18 mouse cellular contexts compared by ENCODE assay signal in genomic region chr19:38433381-38433780, GRCm38 (mm10). TPM values are rescaled to one million over a fixed set of nuclear protein-coding genes. Genes with fewer than 3 reads are reported as not detected.
A peak's percentile ranks its signal among the peaks of the same experiment; 100 is the strongest.
DNase-seq lines count a peak whose midpoint lies in the region; ATAC-seq and TF ChIP-seq lines count a peak whose summit lies in the region.
"Had no signal": no experiment of that assay in that cellular context is flagged by ENCODE, and none has a peak within 500 bp of the region (broad histone marks: within the 10 kb centered on the region; RNA-seq: fewer than 3 reads in every experiment).

No protein-coding gene starts in this region.

- ATAC-seq in lung, postnatal 0 days = no peak
- ATAC-seq: forebrain, embryonic 15.5 days; inflammation-experienced regulatory T-cells, adult 6 months had no signal

- no peaks in the 10 kb centered on the region for H3K36me3 ChIP-seq in lung, postnatal 0 days (ENCODE audit: insufficient read depth, low read length)
- H3K36me3 ChIP-seq: embryonic facial prominence, embryonic 10.5 days; forebrain, embryonic 15.5 days; heart, embryonic 15.5 days; stomach, embryonic 15.5 days had no signal

- H3K4me3 ChIP-seq in lung, postnatal 0 days (ENCODE audit: low read depth, low read length) = no peak overlapping the region
- H3K4me3 ChIP-seq: embryonic facial prominence, embryonic 10.5 days; forebrain, embryonic 15.5 days; heart, embryonic 15.5 days; megakaryocyte, embryonic 14.5 days; stomach, embryonic 15.5 days had no signal

- no peaks in the 10 kb centered on the region for H3K27me3 ChIP-seq in lung, postnatal 0 days (replicated peaks; ENCODE audit: insufficient read depth, low read length)
- H3K27me3 ChIP-seq: forebrain, embryonic 15.5 days; heart, embryonic 15.5 days; megakaryocyte, embryonic 14.5 days; stomach, embryonic 15.5 days had no signal

- no peak overlapping the region for H3K9ac ChIP-seq in lung, postnatal 0 days (replicated peaks; ENCODE audit: low read depth)
- H3K9ac ChIP-seq: forebrain, embryonic 15.5 days; heart, embryonic 15.5 days; stomach, embryonic 15.5 days had no signal

- H3K27ac ChIP-seq in lung, postnatal 0 days (ENCODE audit: low read length) = no peak overlapping the region
- H3K27ac ChIP-seq: embryonic facial prominence, embryonic 10.5 days; forebrain, embryonic 15.5 days; heart, embryonic 15.5 days; stomach, embryonic 15.5 days had no signal

- peak; percentile 25 to 56 for DNase-seq in heart, adult 18-20 months
- no peak for DNase-seq in heart, adult 11 months
- peak; percentile 8 for DNase-seq in lung, postnatal 0 days (ENCODE audit: low spot score)
- no peak for DNase-seq in lung, postnatal 14 days
- peak; percentile 59 for DNase-seq in brain, adult 2 months (ENCODE audit: low read depth, low spot score)
- peak; percentile 43 for DNase-seq in telencephalon, adult 2 months (ENCODE audit: low read depth, low spot score)
- DNase-seq in urinary bladder, postnatal 25 days (ENCODE audit: low spot score) = no peak
- DNase-seq: B cell, adult 2 months; cerebellum, adult 11 months; cerebellum, postnatal 36 days; liver; lung, adult 2 months had no signal

- no peak for TF ChIP-seq EP300 in lung, postnatal 0 days (IDR thresholded peaks at IDR 0.05)

- no peaks in the 10 kb centered on the region for H3K9me3 ChIP-seq in lung, postnatal 0 days (ENCODE audit: low read length)
- H3K9me3 ChIP-seq: embryonic facial prominence, embryonic 10.5 days; forebrain, embryonic 15.5 days; heart, embryonic 15.5 days; stomach, embryonic 15.5 days had no signal

- WGBS in lung, postnatal 0 days = 71% methylated on average over 2 of the region's 2 CpGs

- H3K4me2 ChIP-seq in lung, postnatal 0 days (replicated peaks; ENCODE audit: low read depth, low read length) = no peak overlapping the region
- H3K4me2 ChIP-seq: forebrain, embryonic 15.5 days; heart, embryonic 15.5 days; stomach, embryonic 15.5 days had no signal

- no peak for TF ChIP-seq CTCF in lung, postnatal 0 days (IDR thresholded peaks at IDR 0.05)

- H3K4me1 ChIP-seq in lung, postnatal 0 days (ENCODE audit: insufficient read depth, low read depth, low read length) = no peaks in the 10 kb centered on the region
- H3K4me1 ChIP-seq: embryonic facial prominence, embryonic 10.5 days; forebrain, embryonic 15.5 days; megakaryocyte, embryonic 14.5 days; stomach, embryonic 15.5 days had no signal

RNA-seq across cellular contexts. Expression of gene Slc35g1, which starts 37.6 kb away (rescaled TPM):
- 1 to 10 TPM; 2.3 to 2.8 TPM for total RNA-seq in heart, adult 18-20 months (2021)
- polyA plus RNA-seq in lung, postnatal 0 days (2015; fragmentation: Nextera tagmentation; extraction: Ambion mirVana) = 2.3 and 3.2 TPM in 2 replicates

RNA-seq across cellular contexts. Expression of gene Plce1, which starts 47.5 kb away (rescaled TPM):
- total RNA-seq in heart, adult 18-20 months (2021) = 10 to 100 TPM; 16.2 to 17.0 TPM
- 2.0 and 3.1 TPM in 2 replicates for polyA plus RNA-seq in lung, postnatal 0 days (2015; fragmentation: Nextera tagmentation; extraction: Ambion mirVana)

Comparison
In these comparisons a context has a peak if more than half of its experiments do, and no peak if none do; other contexts are left out.
1. DNase-seq: peak in heart, adult 18-20 months (2 of 2), lung, postnatal 0 days (single experiment), brain, adult 2 months (single experiment) and telencephalon, adult 2 months (single experiment); none in heart, adult 11 months (single experiment), lung, postnatal 14 days (single experiment) and urinary bladder, postnatal 25 days (single experiment).